Mouse (Mus musculus) forebrain, embryonic 11.5 days (tissue): ENCODE results near the gene Mthfsd. TPM values are rescaled to one million over a fixed set of nuclear protein-coding genes. Genes with fewer than 3 reads are reported as not detected.

ENCODE experiments used
- ATAC-seq: fragments of 200-750 bp; cut with Nextera tagmentation; replicated peaks from 2 replicates; pipeline ENCODE4 v1.8.0; 2017; ENCODE audit warnings: moderate TSS enrichment; ENCODE audit not compliant: low FRiP score
- DNase-seq: peaks from one replicate; pipeline ENCODE4 v3.0.0-alpha.2; 2017; ENCODE audit warnings: low spot score
- H3K27ac ChIP-seq: fragments of 300-500 bp; sonication (generic); 2 replicates; pipeline ENCODE4 v1.5.1; 2014; ENCODE audit warnings: low read depth, low read length
- H3K27me3 ChIP-seq: fragments of 300-500 bp; sonication (generic); 2 replicates; pipeline ENCODE4 v1.6.1; 2014; ENCODE audit warnings: mild to moderate bottlenecking, low read length, mixed read lengths; ENCODE audit not compliant: control insufficient read depth, insufficient read depth
- H3K36me3 ChIP-seq: fragments of 300-500 bp; sonication (generic); 2 replicates; pipeline ENCODE4 v1.6.1; 2014; ENCODE audit warnings: mild to moderate bottlenecking, low read length, moderate library complexity, mixed read lengths; ENCODE audit not compliant: control insufficient read depth, insufficient read depth
- H3K4me1 ChIP-seq: fragments of 300-500 bp; sonication (generic); replicated peaks from 2 replicates; pipeline ENCODE4 v1.6.1; 2014; ENCODE audit warnings: low read length, mixed read lengths; ENCODE audit not compliant: control insufficient read depth, insufficient read depth
- H3K4me2 ChIP-seq: fragments of 300-500 bp; sonication (generic); 2 replicates; pipeline ENCODE4 v1.6.1; 2014; ENCODE audit warnings: low read depth, mild to moderate bottlenecking, low read length, moderate library complexity, mixed read lengths; ENCODE audit not compliant: severe bottlenecking
- H3K4me3 ChIP-seq: fragments of 300-500 bp; sonication (generic); 2 replicates; pipeline ENCODE4 v1.5.1; 2014; ENCODE audit warnings: low read depth, low read length
- H3K9ac ChIP-seq: fragments of 300-500 bp; sonication (generic); 2 replicates; pipeline ENCODE4 v1.6.1; 2014; ENCODE audit warnings: low read length
- H3K9me3 ChIP-seq: fragments of 300-500 bp; sonication (generic); 2 replicates; pipeline ENCODE4 v1.6.1; 2016; ENCODE audit warnings: low read length, mixed read lengths; ENCODE audit not compliant: control insufficient read depth
- WGBS: fragments of 180-500 bp; shearing (Covaris S2); extraction: QIAGEN DNeasy Blood & Tissue Kit; methylation state at CpG from one replicate; pipeline ENCODE4 v1.1.7; 2014; 5-methylcytosine and 5-hydroxymethylcytosine counted together
- polyA plus RNA-seq: library from polyadenylated mRNA; unstranded; fragments of >200 nt; fragmentation: Nextera tagmentation; extraction: Ambion mirVana; gene quantifications from 2 replicates; pipeline ENCODE4 v1.2.1, GENCODE M21; 2014

Mthfsd gene
- polyA plus RNA-seq, 1 experiment from 2014 or later = 52.8 TPM

GRCm38 (mm10) chr8:121108657-121109056, 465 bp upstream of the Mthfsd start:
- peaks cover 5% of the 10 kb centered on the region; the same call in 1 of the 2 replicates for H3K4me1 ChIP-seq
- peak overlapping the region; percentile 72 for H3K4me3 ChIP-seq
- H3K36me3 ChIP-seq = peaks cover 3% of the 10 kb centered on the region; the same call in 1 of the 2 replicates
- H3K9ac ChIP-seq = peak overlapping the region; percentile 58
- peak overlapping the region; percentile 84 for H3K4me2 ChIP-seq
- WGBS = 8% methylated on average over 5 of the region's 5 CpGs
- ATAC-seq (no peak), DNase-seq (no peak)
- H3K9me3 ChIP-seq = no peaks in the 10 kb centered on the region
- H3K27me3 ChIP-seq = peaks cover 3% of the 10 kb centered on the region
- H3K27ac ChIP-seq = no peak overlapping the region

GRCm38 (mm10) chr8:121104049-121104818, 4.0 kb downstream of the Mthfsd start:
- Histone ChIP-seq H3K4me1 (peaks cover 5% of the 10 kb centered on the region; the same call in 1 of the 2 replicates), H3K9ac (no peak overlapping the region), H3K27me3 (no peaks in the 10 kb centered on the region), H3K4me2 (no peak overlapping the region), H3K36me3 (peaks cover 5% of the 10 kb centered on the region; the same call in 1 of the 2 replicates), H3K9me3 (no peaks in the 10 kb centered on the region), H3K4me3 (no peak overlapping the region), H3K27ac (no peak overlapping the region)
- 50% methylated on average over 17 of the region's 17 CpGs for WGBS
- DNase-seq (peak; percentile 92), ATAC-seq (peak; percentile 29; the same call in 1 of the 2 replicates)

- Histone ChIP-seq H3K27me3 (peaks cover 41% of the 10 kb centered on the region), H3K27ac (no peak overlapping the region), H3K4me3 (no peak overlapping the region), H3K36me3 (no peaks in the 10 kb centered on the region; the same call in 1 of the 2 replicates), H3K9ac (no peak overlapping the region), H3K9me3 (no peaks in the 10 kb centered on the region), H3K4me1 (no peaks in the 10 kb centered on the region), H3K4me2 (no peak overlapping the region)
- ATAC-seq (no peak), DNase-seq (no peak)
- WGBS = 63% methylated on average over 6 of the region's 6 CpGs
These were observed 14.7 kb downstream of the Mthfsd start for GRCm38 (mm10) chr8:121093496-121093895.

- peak; percentile 92 for DNase-seq
- Histone ChIP-seq H3K4me3 (no peak overlapping the region), H3K9ac (no peak overlapping the region), H3K36me3 (no peaks in the 10 kb centered on the region; the same call in 1 of the 2 replicates), H3K9me3 (no peaks in the 10 kb centered on the region), H3K27ac (no peak overlapping the region), H3K27me3 (peaks cover 48% of the 10 kb centered on the region), H3K4me1 (no peaks in the 10 kb centered on the region), H3K4me2 (no peak overlapping the region)
- peak; percentile 53 for ATAC-seq
- 5% methylated on average over 16 of the region's 16 CpGs for WGBS
These were observed 15.6 kb downstream of the Mthfsd start for GRCm38 (mm10) chr8:121092627-121093026.

- no peaks in the 10 kb centered on the region for H3K4me1 ChIP-seq
- no peak overlapping the region for H3K4me2 ChIP-seq
- H3K27ac ChIP-seq = no peak overlapping the region
- ATAC-seq = peak; percentile 34
- no peak for DNase-seq
- no peak overlapping the region for H3K4me3 ChIP-seq
- H3K36me3 ChIP-seq = no peaks in the 10 kb centered on the region; the same call in 1 of the 2 replicates
- no peaks in the 10 kb centered on the region for H3K9me3 ChIP-seq
- H3K9ac ChIP-seq = no peak overlapping the region
- H3K27me3 ChIP-seq = peaks cover 53% of the 10 kb centered on the region
- 35% methylated on average over 6 of the region's 6 CpGs for WGBS
These were observed 16.1 kb downstream of the Mthfsd start for GRCm38 (mm10) chr8:121092141-121092540.

- H3K9me3 ChIP-seq = no peaks in the 10 kb centered on the region
- H3K36me3 ChIP-seq = no peaks in the 10 kb centered on the region
- 0% methylated on average over 1 of the region's 1 CpGs for WGBS
- no peaks in the 10 kb centered on the region for H3K4me1 ChIP-seq
- no peak overlapping the region for H3K4me2 ChIP-seq
- ATAC-seq (no peak), DNase-seq (no peak)
- H3K27me3 ChIP-seq = peaks cover 67% of the 10 kb centered on the region
- no peak overlapping the region for H3K4me3 ChIP-seq
- no peak overlapping the region for H3K27ac ChIP-seq
- H3K9ac ChIP-seq = no peak overlapping the region
These were observed 17.5 kb downstream of the Mthfsd start for GRCm38 (mm10) chr8:121090716-121091115.

- no peak for DNase-seq
- no peak overlapping the region for H3K27ac ChIP-seq
These were observed 18.4 kb downstream of the Mthfsd start for GRCm38 (mm10) chr8:121089631-121090380.

GRCm38 (mm10) chr8:121088871-121089630, 19.1 kb downstream of the Mthfsd start:
- Histone ChIP-seq H3K9ac (no peak overlapping the region), H3K9me3 (no peaks in the 10 kb centered on the region), H3K4me1 (peaks cover 7% of the 10 kb centered on the region; the same call in 1 of the 2 replicates), H3K27me3 (peaks cover 84% of the 10 kb centered on the region), H3K4me3 (no peak overlapping the region), H3K36me3 (no peaks in the 10 kb centered on the region), H3K4me2 (no peak overlapping the region), H3K27ac (no peak overlapping the region)
- DNase-seq (no peak), ATAC-seq (no peak)
- 1% methylated on average over 40 of the region's 40 CpGs for WGBS

More at GRCm38 (mm10) chr8:121089631-121090380, 18.4 kb downstream of the Mthfsd start:
- 2% methylated on average over 32 of the region's 32 CpGs for WGBS
- Histone ChIP-seq H3K4me2 (no peak overlapping the region), H3K36me3 (no peaks in the 10 kb centered on the region), H3K4me3 (no peak overlapping the region), H3K9me3 (no peaks in the 10 kb centered on the region), H3K27me3 (peaks cover 76% of the 10 kb centered on the region), H3K9ac (no peak overlapping the region), H3K4me1 (peaks cover 2% of the 10 kb centered on the region; the same call in 1 of the 2 replicates)
- no peak for ATAC-seq
